Mouse (Mus musculus): ENCODE data around the gene Dlst. TPM values are rescaled to one million over a fixed set of nuclear protein-coding genes. Genes with fewer than 3 reads are reported as not detected.

Dlst gene
- polyA plus RNA-seq, 1 experiment from 2014 or later = 107 TPM

- H3K4me2 ChIP-seq = no peak overlapping the region
Observed at GRCm38 (mm10) chr12:85101001-85101400, 9.6 kb upstream of the Dlst start.

GRCm38 (mm10) chr12:85101521-85102106, 9.0 kb upstream of the Dlst start:
- Histone ChIP-seq H3K27ac (no peak overlapping the region), H3K36me3 (replicated peaks) (no peaks in the 10 kb centered on the region), H3K9ac (no peak overlapping the region), H3K4me1 (peaks cover 7% of the 10 kb centered on the region; the same call in 1 of the 2 replicates), H3K4me3 (no peak overlapping the region), H3K27me3 (replicated peaks) (no peaks in the 10 kb centered on the region), H3K4me2 (no peak overlapping the region), H3K9me3 (no peaks in the 10 kb centered on the region)
- no peak for ATAC-seq (replicated peaks)
- WGBS = 77% methylated on average over 5 of the region's 5 CpGs

More at GRCm38 (mm10) chr12:85101001-85101400, 9.6 kb upstream of the Dlst start:
- Histone ChIP-seq H3K4me3 (no peak overlapping the region), H3K27me3 (replicated peaks) (no peaks in the 10 kb centered on the region), H3K27ac (peak overlapping the region; percentile 3; the same call in 1 of the 2 replicates), H3K36me3 (replicated peaks) (no peaks in the 10 kb centered on the region), H3K9me3 (no peaks in the 10 kb centered on the region), H3K9ac (no peak overlapping the region), H3K4me1 (peaks cover 5% of the 10 kb centered on the region; the same call in 1 of the 2 replicates)
- ATAC-seq (replicated peaks) = no peak; the same call in 1 of the 2 replicates
- WGBS = 26% methylated on average over 14 of the region's 14 CpGs

GRCm38 (mm10) chr12:85103096-85103495, 7.5 kb upstream of the Dlst start:
- H3K27ac ChIP-seq = no peak overlapping the region
- no peaks in the 10 kb centered on the region for H3K9me3 ChIP-seq
- peaks cover 7% of the 10 kb centered on the region; the same call in 1 of the 2 replicates for H3K4me1 ChIP-seq
- H3K36me3 ChIP-seq (replicated peaks) = no peaks in the 10 kb centered on the region
- H3K4me3 ChIP-seq = no peak overlapping the region
- 78% methylated on average over 8 of the region's 8 CpGs for WGBS
- H3K27me3 ChIP-seq (replicated peaks) = no peaks in the 10 kb centered on the region
- H3K9ac ChIP-seq = no peak overlapping the region
- ATAC-seq (replicated peaks) = no peak
- H3K4me2 ChIP-seq = no peak overlapping the region

- Histone ChIP-seq H3K4me1 (peaks cover 12% of the 10 kb centered on the region), H3K36me3 (replicated peaks) (no peaks in the 10 kb centered on the region), H3K4me2 (no peak overlapping the region), H3K9me3 (no peaks in the 10 kb centered on the region), H3K4me3 (no peak overlapping the region), H3K27ac (no peak overlapping the region), H3K9ac (no peak overlapping the region), H3K27me3 (replicated peaks) (no peaks in the 10 kb centered on the region)
- ATAC-seq (replicated peaks) = no peak
- 86% methylated on average over 8 of the region's 8 CpGs for WGBS
Observed at GRCm38 (mm10) chr12:85104789-85105188, 5.8 kb upstream of the Dlst start.

GRCm38 (mm10) chr12:85106292-85106691, 4.3 kb upstream of the Dlst start:
- Histone ChIP-seq H3K9me3 (no peaks in the 10 kb centered on the region), H3K9ac (no peak overlapping the region), H3K27me3 (replicated peaks) (no peaks in the 10 kb centered on the region), H3K4me1 (peaks cover 11% of the 10 kb centered on the region), H3K36me3 (replicated peaks) (no peaks in the 10 kb centered on the region), H3K4me3 (no peak overlapping the region), H3K27ac (no peak overlapping the region), H3K4me2 (no peak overlapping the region)
- 3% methylated on average over 8 of the region's 8 CpGs for WGBS
- ATAC-seq (replicated peaks) = no peak

GRCm38 (mm10) chr12:85108643-85109042, 2.0 kb upstream of the Dlst start:
- Histone ChIP-seq H3K4me3 (no peak overlapping the region), H3K27ac (no peak overlapping the region), H3K36me3 (replicated peaks) (no peaks in the 10 kb centered on the region), H3K27me3 (replicated peaks) (no peaks in the 10 kb centered on the region), H3K4me2 (no peak overlapping the region), H3K9ac (no peak overlapping the region), H3K9me3 (no peaks in the 10 kb centered on the region), H3K4me1 (peaks cover 34% of the 10 kb centered on the region)
- 61% methylated on average over 3 of the region's 3 CpGs for WGBS
- no peak for ATAC-seq (replicated peaks)

- Histone ChIP-seq H3K9me3 (no peaks in the 10 kb centered on the region), H3K9ac (no peak overlapping the region)
- ATAC-seq (replicated peaks) = no peak
Observed at GRCm38 (mm10) chr12:85109426-85109825, 1.2 kb upstream of the Dlst start.

GRCm38 (mm10) chr12:85110011-85110697, 479 bp upstream of the Dlst start:
- WGBS = 14% methylated on average over 18 of the region's 18 CpGs
- peak overlapping the region; percentile 87 for H3K27ac ChIP-seq
- H3K4me1 ChIP-seq = peaks cover 34% of the 10 kb centered on the region
- H3K27me3 ChIP-seq (replicated peaks) = no peaks in the 10 kb centered on the region
- H3K9me3 ChIP-seq = no peaks in the 10 kb centered on the region
- H3K9ac ChIP-seq = peak overlapping the region; percentile 96
- peak overlapping the region; percentile 83 for H3K4me3 ChIP-seq
- H3K36me3 ChIP-seq (replicated peaks) = no peaks in the 10 kb centered on the region
- peak; percentile 65 for ATAC-seq (replicated peaks)
- peak overlapping the region; percentile 67 for H3K4me2 ChIP-seq

More at GRCm38 (mm10) chr12:85109426-85109825, 1.2 kb upstream of the Dlst start:
- no peaks in the 10 kb centered on the region for H3K27me3 ChIP-seq (replicated peaks)
- H3K27ac ChIP-seq = no peak overlapping the region
- H3K4me3 ChIP-seq = no peak overlapping the region
- WGBS = 35% methylated on average over 4 of the region's 4 CpGs
- no peaks in the 10 kb centered on the region for H3K36me3 ChIP-seq (replicated peaks)
- peak overlapping the region; percentile 67; the same call in 1 of the 2 replicates for H3K4me2 ChIP-seq
- peaks cover 34% of the 10 kb centered on the region for H3K4me1 ChIP-seq

GRCm38 (mm10) chr12:85112550-85113251, 2.1 kb downstream of the Dlst start:
- WGBS = 92% methylated on average over 7 of the region's 7 CpGs
- Histone ChIP-seq H3K9ac (no peak overlapping the region), H3K27me3 (replicated peaks) (no peaks in the 10 kb centered on the region), H3K4me1 (peaks cover 31% of the 10 kb centered on the region), H3K4me2 (no peak overlapping the region; the same call in 1 of the 2 replicates), H3K4me3 (no peak overlapping the region), H3K27ac (no peak overlapping the region), H3K9me3 (no peaks in the 10 kb centered on the region), H3K36me3 (replicated peaks) (0 out of 2 replicates have a peak, but pooled peaks cover 3% of the 10 kb centered on the region)
- no peak for ATAC-seq (replicated peaks)

- 92% methylated on average over 3 of the region's 3 CpGs for WGBS
- Histone ChIP-seq H3K4me3 (no peak overlapping the region), H3K27me3 (replicated peaks) (no peaks in the 10 kb centered on the region), H3K27ac (no peak overlapping the region), H3K4me1 (peaks cover 31% of the 10 kb centered on the region), H3K9ac (no peak overlapping the region), H3K36me3 (replicated peaks) (0 out of 2 replicates have a peak, but pooled peaks cover 3% of the 10 kb centered on the region), H3K4me2 (no peak overlapping the region), H3K9me3 (no peaks in the 10 kb centered on the region)
- no peak for ATAC-seq (replicated peaks)
Observed at GRCm38 (mm10) chr12:85113337-85113736, 2.7 kb downstream of the Dlst start.

- H3K27me3 ChIP-seq (replicated peaks) = no peaks in the 10 kb centered on the region
- no peak overlapping the region for H3K27ac ChIP-seq
- 91% methylated on average over 3 of the region's 3 CpGs for WGBS
- ATAC-seq (replicated peaks) = no peak
- H3K9me3 ChIP-seq = no peaks in the 10 kb centered on the region
- no peak overlapping the region for H3K4me2 ChIP-seq
- H3K4me1 ChIP-seq = peaks cover 31% of the 10 kb centered on the region
- H3K9ac ChIP-seq = no peak overlapping the region
- peaks cover 8% of the 10 kb centered on the region; the same call in 1 of the 2 replicates for H3K36me3 ChIP-seq (replicated peaks)
- no peak overlapping the region for H3K4me3 ChIP-seq
Observed at GRCm38 (mm10) chr12:85113917-85114316, 3.3 kb downstream of the Dlst start.

- Histone ChIP-seq H3K4me1 (peaks cover 23% of the 10 kb centered on the region), H3K9me3 (no peaks in the 10 kb centered on the region), H3K4me2 (no peak overlapping the region), H3K36me3 (replicated peaks) (peaks cover 20% of the 10 kb centered on the region), H3K4me3 (no peak overlapping the region), H3K9ac (no peak overlapping the region), H3K27me3 (replicated peaks) (no peaks in the 10 kb centered on the region), H3K27ac (no peak overlapping the region)
- ATAC-seq (replicated peaks) = no peak
- WGBS = 76% methylated on average over 7 of the region's 7 CpGs
Observed at GRCm38 (mm10) chr12:85115678-85116077, 5.0 kb downstream of the Dlst start.

All from midbrain, embryonic 15.5 days (tissue).